Mouse (Mus musculus): ENCODE measurements at regions not wholly inside any gene's neighbourhood (a gene's known extent, or its start where the extent isn't known, plus 50 kb on each side); places are given as distances from the start of the nearest gene placed in this dataset.
A peak's percentile ranks its signal among the peaks of the same experiment; 100 is the strongest.

GRCm38 (mm10) chr13:97604451-97604850 lies 156.0 kb downstream of the Gm10260 start:
- no peak for TF ChIP-seq GATA4 (IDR thresholded peaks at IDR 0.05; ENCODE audit: insufficient replicate concordance, low read length)

- no peak for TF ChIP-seq GATA4 (IDR thresholded peaks at IDR 0.05; ENCODE audit: insufficient replicate concordance, low read length)
Observed at GRCm38 (mm10) chr13:97601135-97601730, 159.2 kb downstream of the Gm10260 start.

GRCm38 (mm10) chr13:97600136-97600535 lies 160.3 kb downstream of the Gm10260 start:
- TF ChIP-seq GATA4 (IDR thresholded peaks at IDR 0.05; ENCODE audit: insufficient replicate concordance, low read length) = no peak

GRCm38 (mm10) chr13:97598507-97599431 lies 161.7 kb downstream of the Gm10260 start:
- TF ChIP-seq GATA4 (IDR thresholded peaks at IDR 0.05; ENCODE audit: insufficient replicate concordance, low read length) = peak; percentile 35; the same call in 1 of the 2 replicates

- no peak for TF ChIP-seq GATA4 (IDR thresholded peaks at IDR 0.05; ENCODE audit: insufficient replicate concordance, low read length)
Observed at GRCm38 (mm10) chr13:97594851-97595250, 165.6 kb downstream of the Gm10260 start.

- TF ChIP-seq GATA4 (IDR thresholded peaks at IDR 0.05; ENCODE audit: insufficient replicate concordance, low read length) = no peak
Observed at GRCm38 (mm10) chr13:97589626-97590025, 170.8 kb downstream of the Gm10260 start.

- TF ChIP-seq GATA4 (IDR thresholded peaks at IDR 0.05; ENCODE audit: insufficient replicate concordance, low read length) = no peak
Observed at GRCm38 (mm10) chr13:97588085-97588484, 172.3 kb downstream of the Gm10260 start.

GRCm38 (mm10) chr13:97587088-97587487 lies 173.3 kb downstream of the Gm10260 start:
- TF ChIP-seq GATA4 (IDR thresholded peaks at IDR 0.05; ENCODE audit: insufficient replicate concordance, low read length) = no peak

GRCm38 (mm10) chr13:97584045-97584444 lies 176.4 kb downstream of the Gm10260 start:
- TF ChIP-seq GATA4 (IDR thresholded peaks at IDR 0.05; ENCODE audit: insufficient replicate concordance, low read length) = peak; percentile 70; the same call in 1 of the 2 replicates

- TF ChIP-seq GATA4 (IDR thresholded peaks at IDR 0.05; ENCODE audit: insufficient replicate concordance, low read length) = no peak
Observed at GRCm38 (mm10) chr13:97581380-97581779, 179.1 kb downstream of the Gm10260 start.

GRCm38 (mm10) chr13:97580241-97580874 lies 180.1 kb downstream of the Gm10260 start:
- TF ChIP-seq GATA4 (IDR thresholded peaks at IDR 0.05; ENCODE audit: insufficient replicate concordance, low read length) = peak; percentile 28; the same call in 1 of the 2 replicates

GRCm38 (mm10) chr13:97578595-97578994 lies 181.8 kb downstream of the Gm10260 start:
- no peak for TF ChIP-seq GATA4 (IDR thresholded peaks at IDR 0.05; ENCODE audit: insufficient replicate concordance, low read length)

- no peak for TF ChIP-seq GATA4 (IDR thresholded peaks at IDR 0.05; ENCODE audit: insufficient replicate concordance, low read length)
Observed at GRCm38 (mm10) chr13:97577081-97577785, 183.2 kb downstream of the Gm10260 start.

- TF ChIP-seq GATA4 (IDR thresholded peaks at IDR 0.05; ENCODE audit: insufficient replicate concordance, low read length) = no peak
Observed at GRCm38 (mm10) chr13:97573601-97574000, 186.8 kb downstream of the Gm10260 start.

- TF ChIP-seq GATA4 (IDR thresholded peaks at IDR 0.05; ENCODE audit: insufficient replicate concordance, low read length) = no peak
Observed at GRCm38 (mm10) chr13:97572352-97572751, 188.1 kb downstream of the Gm10260 start.

Measured in liver, adult (tissue).